Mouse (Mus musculus): ENCODE results near the gene Tbrg4. TPM values are rescaled to one million over a fixed set of nuclear protein-coding genes. Genes with fewer than 3 reads are reported as not detected.

Gene Tbrg4
- total and polyA plus RNA-seq, 3 experiments: 192 to 756 (median 278) TPM

- no peaks in the 10 kb centered on the region for H3K36me3 ChIP-seq (ENCODE audit: control insufficient read depth in 1 of 2, insufficient read depth in 2 of 2, low read length in 2 of 2)
- peaks cover 0 to 6% of the 10 kb centered on the region in 2 experiments; a peak in 3 of 4 replicates for H3K27me3 ChIP-seq (ENCODE audit: control insufficient read depth in 1 of 2, insufficient read depth in 2 of 2, low read length in 2 of 2)
- no peaks in the 10 kb centered on the region for H3K79me2 ChIP-seq (ENCODE audit: control insufficient read depth, insufficient read depth, low read length, poor library complexity)
- H3K9ac ChIP-seq (ENCODE audit: control insufficient read depth, low read depth, low read length, poor library complexity, severe bottlenecking): no peak overlapping the region
- H3K4me3 ChIP-seq (ENCODE audit: control insufficient read depth in 1 of 2, insufficient read depth in 1 of 2, low read depth in 2 of 2, low read length in 2 of 2): no peak overlapping the region
- no peak overlapping the region for H3K27ac ChIP-seq (ENCODE audit: control insufficient read depth, low read depth, low read length)
- H3K9me3 ChIP-seq (replicated peaks; ENCODE audit: insufficient read depth, low read length): no peaks in the 10 kb centered on the region
- DNase-seq (ENCODE audit: low read depth, low spot score): peak; percentile 52
- no peak for TF ChIP-seq EP300 (IDR thresholded peaks at IDR 0.05; ENCODE audit: low read depth in 1 of 2, low read length in 2 of 2)
- TF ChIP-seq USF1 (IDR thresholded peaks at IDR 0.05; ENCODE audit: low read depth, low read length): no peak
- no peak for TF ChIP-seq KAT2A (conservative IDR thresholded peaks at IDR 0.05; ENCODE audit: low read depth, low read length)
- TF ChIP-seq CTCF (IDR thresholded peaks at IDR 0.05 in 2 of 3, conservative IDR thresholded peaks at IDR 0.05 in 1 of 3; ENCODE audit: control insufficient read depth in 1 of 3, insufficient read depth in 1 of 3, low read depth in 2 of 3, low read length in 3 of 3, poor library complexity in 1 of 3, severe bottlenecking in 1 of 3): peak; percentile 47 to 68 (median 59); a peak in 5 of 6 replicates
- TF ChIP-seq TBP (IDR thresholded peaks at IDR 0.05; ENCODE audit: low read depth, low read length): no peak
- TF ChIP-seq ZNF384 (IDR thresholded peaks at IDR 0.05; ENCODE audit: low read depth, low read length): peak; percentile 85
- TF ChIP-seq E2F4 (IDR thresholded peaks at IDR 0.05; ENCODE audit: borderline replicate concordance, low read depth, low read length): no peak
- TF ChIP-seq RAD21 (IDR thresholded peaks at IDR 0.05; ENCODE audit: low read depth, low read length): peak; percentile 57
- no peak for TF ChIP-seq RCOR1 (IDR thresholded peaks at IDR 0.05; ENCODE audit: low read depth, low read length)
- no peak for TF ChIP-seq ZKSCAN1 (IDR thresholded peaks at IDR 0.05; ENCODE audit: low read depth, low read length)
- no peak for TF ChIP-seq NELFE (IDR thresholded peaks at IDR 0.05; ENCODE audit: low read depth, low read length)
- TF ChIP-seq ZC3H11A (IDR thresholded peaks at IDR 0.05; ENCODE audit: low read depth, low read length): peak; percentile 52
- TF ChIP-seq JUND (IDR thresholded peaks at IDR 0.05; ENCODE audit: low read depth, low read length): no peak
- TF ChIP-seq SMC3 (IDR thresholded peaks at IDR 0.05; ENCODE audit: low read depth, low read length): peak; percentile 55
- H3K4me1 ChIP-seq (ENCODE audit: control insufficient read depth in 1 of 2, insufficient read depth in 2 of 2, low read length in 2 of 2): no peaks in the 10 kb centered on the region; a peak in 1 of 4 replicates
Observed at GRCm38 (mm10) chr11:6647831-6648724, 22.2 kb upstream of the Tbrg4 start.

DNA sequence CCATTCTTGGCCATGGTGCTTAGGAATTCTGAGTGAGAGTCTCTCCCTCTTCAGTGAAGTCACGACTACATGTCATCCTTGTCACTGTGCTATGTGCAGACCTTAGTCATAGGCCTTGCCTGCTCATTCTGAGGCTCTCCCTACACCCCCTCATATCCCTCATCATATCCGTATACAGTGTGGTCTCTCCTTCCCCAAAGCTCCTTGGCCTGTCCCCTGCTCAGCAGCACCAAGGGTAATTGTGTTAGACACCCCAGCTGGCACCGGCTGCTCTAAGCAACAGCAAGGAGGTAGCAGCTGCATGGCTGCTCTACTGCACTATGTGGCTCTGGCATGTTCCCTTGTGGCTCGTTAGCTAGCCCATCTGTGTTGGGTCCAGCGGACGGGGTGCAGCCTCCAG lies 18.7 kb upstream of the Tbrg4 start:
- no peak for TF ChIP-seq BHLHE40 (IDR thresholded peaks at IDR 0.05; ENCODE audit: borderline replicate concordance, low read depth, low read length)
- no peak for TF ChIP-seq TCF12 (IDR thresholded peaks at IDR 0.05; ENCODE audit: low read depth, low read length)
- TF ChIP-seq ZKSCAN1 (IDR thresholded peaks at IDR 0.05; ENCODE audit: low read depth, low read length): no peak
- TF ChIP-seq USF1 (IDR thresholded peaks at IDR 0.05; ENCODE audit: low read depth, low read length): no peak
- no peak for TF ChIP-seq GATA1 (IDR thresholded peaks at IDR 0.05; ENCODE audit: low read depth, low read length)
- no peak overlapping the region for H3K9ac ChIP-seq (ENCODE audit: control insufficient read depth, low read depth, low read length, poor library complexity, severe bottlenecking)
- no peaks in the 10 kb centered on the region for H3K9me3 ChIP-seq (replicated peaks; ENCODE audit: insufficient read depth, low read length)
- H3K4me1 ChIP-seq (ENCODE audit: control insufficient read depth in 1 of 2, insufficient read depth in 2 of 2, low read length in 2 of 2): no peaks in the 10 kb centered on the region; a peak in 1 of 4 replicates
- H3K36me3 ChIP-seq (ENCODE audit: control insufficient read depth in 1 of 2, insufficient read depth in 2 of 2, low read length in 2 of 2): no peaks in the 10 kb centered on the region
- H3K27me3 ChIP-seq (ENCODE audit: control insufficient read depth in 1 of 2, insufficient read depth in 2 of 2, low read length in 2 of 2): peaks cover 0 to 8% of the 10 kb centered on the region in 2 experiments; a peak in 3 of 4 replicates
- H3K27ac ChIP-seq (ENCODE audit: control insufficient read depth, low read depth, low read length): no peak overlapping the region
- H3K79me2 ChIP-seq (ENCODE audit: control insufficient read depth, insufficient read depth, low read length, poor library complexity): no peaks in the 10 kb centered on the region
- no peak for DNase-seq (ENCODE audit: low read depth, low spot score)
- H3K4me3 ChIP-seq (ENCODE audit: control insufficient read depth in 1 of 2, insufficient read depth in 1 of 2, low read depth in 2 of 2, low read length in 2 of 2): no peak overlapping the region
